Mouse (Mus musculus) cortical plate, adult 2 months (tissue): Measurements from ENCODE around the gene Actl7a. TPM values are rescaled to one million over a fixed set of nuclear protein-coding genes. Genes with fewer than 3 reads are reported as not detected.

Experiments
- H3K27ac ChIP-seq: fragments of 200-500 bp; 2 replicates; pipeline ENCODE4 v1.5.1; 2012; ENCODE audit warnings: low read length, control low read depth, inconsistent platforms; ENCODE audit not compliant: insufficient read depth
- H3K4me1 ChIP-seq: fragments of 200-500 bp; 2 replicates; pipeline ENCODE4 v1.6.1; 2011; ENCODE audit warnings: low read length; ENCODE audit not compliant: control insufficient read depth, insufficient read depth
- H3K4me3 ChIP-seq: fragments of 200-500 bp; 2 replicates; pipeline ENCODE4 v1.5.1; 2011; ENCODE audit warnings: mild to moderate bottlenecking, low read length, control low read depth; ENCODE audit not compliant: insufficient read depth
- CTCF ChIP-seq: fragments of 200-500 bp; IDR thresholded peaks from 2 replicates; pipeline ENCODE4 v1.5.1; 2011; ENCODE audit warnings: mild to moderate bottlenecking, control low read depth, low read length; ENCODE audit not compliant: insufficient read depth; ENCODE audit errors: extremely low read depth
- POLR2A ChIP-seq: fragments of 200-500 bp; IDR thresholded peaks from 2 replicates; pipeline ENCODE4 v1.6.1; 2011; ENCODE audit warnings: mild to moderate bottlenecking, low read length, control low read depth; ENCODE audit not compliant: insufficient read depth; ENCODE audit errors: extremely low read depth
- polyA plus RNA-seq: library from polyadenylated mRNA; depleted of rRNA; stranded (reverse); fragments of >200 nt; gene quantifications from 2 replicates; pipeline ENCODE4 v1.2.3, GENCODE M21; 2012

Actl7a gene
- polyA plus RNA-seq, 1 experiment: not detected

DNA sequence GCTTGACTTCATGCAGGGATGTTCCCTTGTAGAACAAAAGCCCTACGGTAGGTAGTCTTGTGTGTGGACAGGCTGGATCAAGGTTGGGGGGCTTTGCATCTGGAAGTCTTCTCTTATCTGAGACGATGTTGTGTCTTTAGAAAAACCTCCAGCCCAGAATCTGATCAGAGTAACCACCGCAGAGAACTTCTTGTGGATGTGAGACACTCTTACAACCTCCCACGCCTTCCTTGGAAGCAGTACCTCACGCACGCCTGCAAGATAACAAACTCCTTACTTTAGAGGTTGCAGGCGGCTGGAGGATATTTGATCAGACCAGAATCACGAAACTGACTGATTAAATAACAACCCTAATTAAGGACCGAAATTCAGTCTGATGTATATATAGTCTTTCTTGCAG lies 22.8 kb upstream of the Actl7a start:
- H3K27ac ChIP-seq: no peak overlapping the region
- H3K4me1 ChIP-seq: peaks cover 2% of the 10 kb centered on the region; the same call in 1 of the 2 replicates
- TF ChIP-seq POLR2A (no peak), CTCF (no peak)
- H3K4me3 ChIP-seq: no peak overlapping the region

- peaks cover 2% of the 10 kb centered on the region; the same call in 1 of the 2 replicates for H3K4me1 ChIP-seq
- H3K4me3 ChIP-seq: no peak overlapping the region
- no peak overlapping the region for H3K27ac ChIP-seq
- TF ChIP-seq POLR2A (no peak), CTCF (peak; percentile 49)
These were observed 21.7 kb upstream of the Actl7a start for GRCm38 (mm10) chr4:56721469-56721868.

- TF ChIP-seq POLR2A: no peak
- TF ChIP-seq CTCF: no peak
- H3K4me1 ChIP-seq: peaks cover 2% of the 10 kb centered on the region; the same call in 1 of the 2 replicates
- H3K27ac ChIP-seq: no peak overlapping the region
- no peak overlapping the region for H3K4me3 ChIP-seq
These were observed 20.9 kb upstream of the Actl7a start for GRCm38 (mm10) chr4:56722346-56722745.

DNA sequence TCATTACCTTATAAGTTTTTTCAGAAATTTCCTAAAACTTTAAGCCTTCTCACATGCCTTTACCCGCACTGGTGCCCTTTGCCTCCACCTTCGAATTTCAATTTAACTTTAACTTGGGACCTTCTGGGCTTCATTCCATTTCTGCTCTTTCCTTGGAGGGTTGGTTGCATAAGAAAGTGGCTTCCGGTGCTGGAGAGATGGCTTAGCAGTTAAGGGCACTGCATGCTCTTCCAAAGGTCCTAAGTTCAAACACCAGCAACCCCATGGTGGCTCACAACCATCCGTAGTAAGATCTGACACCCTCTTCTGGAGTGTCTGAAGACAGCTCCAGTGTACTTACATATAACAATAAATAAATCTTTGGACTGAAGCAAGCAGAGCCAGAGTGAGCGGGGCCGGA lies 20.0 kb upstream of the Actl7a start:
- H3K4me1 ChIP-seq: peaks cover 2% of the 10 kb centered on the region; the same call in 1 of the 2 replicates
- H3K4me3 ChIP-seq: no peak overlapping the region
- TF ChIP-seq CTCF (no peak), POLR2A (no peak)
- no peak overlapping the region for H3K27ac ChIP-seq

DNA sequence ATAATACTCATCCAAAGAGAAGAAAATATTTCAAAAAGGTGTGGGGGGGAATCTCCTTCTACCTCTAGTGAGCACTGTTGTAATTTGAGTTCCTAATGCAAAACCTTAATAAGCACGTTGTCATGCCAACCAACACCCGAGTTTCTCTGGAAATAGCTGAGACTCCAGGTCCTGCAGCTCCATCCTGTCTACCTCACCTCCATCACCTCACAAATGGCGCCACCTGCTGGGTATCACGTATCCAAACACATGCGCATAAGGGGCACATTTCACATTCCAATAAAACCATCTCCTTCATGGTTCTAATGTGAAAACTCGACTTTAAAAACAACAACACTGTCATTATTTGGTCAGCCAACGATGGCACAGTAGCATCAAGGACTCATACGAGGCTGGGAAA lies 17.4 kb upstream of the Actl7a start:
- TF ChIP-seq POLR2A (no peak), CTCF (peak; percentile 42)
- Histone ChIP-seq H3K4me3 (no peak overlapping the region), H3K27ac (no peak overlapping the region), H3K4me1 (no peaks in the 10 kb centered on the region)

DNA sequence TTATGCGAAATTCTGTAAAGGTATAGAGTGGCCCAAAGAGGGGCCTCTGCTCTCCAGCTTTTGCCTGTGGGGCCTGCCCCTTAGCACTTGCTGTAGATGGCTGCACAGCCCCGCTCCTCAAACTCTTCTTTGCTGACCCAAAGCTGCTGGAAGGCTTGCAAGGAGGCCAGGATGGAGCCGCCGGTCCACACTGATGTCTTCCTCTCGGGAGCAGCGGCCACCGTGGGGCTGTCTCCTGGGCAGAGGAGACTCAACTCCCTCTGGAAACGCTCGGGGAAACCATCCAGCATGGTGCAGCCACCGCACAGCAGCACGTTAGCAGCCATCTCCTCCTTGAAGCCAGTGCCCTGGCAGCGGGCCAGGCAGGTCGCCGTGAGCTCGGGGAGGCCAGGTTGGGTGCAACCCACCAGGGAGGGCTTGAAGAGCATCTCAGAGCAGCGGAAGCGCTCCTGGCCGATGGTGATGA lies 3.2 kb upstream of the Actl7a start, which contains the start of gene Gm26657:
TSS of gene Gm26657 (plus strand) at position 51 of the 466 bp plus-strand sequence.
- Histone ChIP-seq H3K4me1 (no peaks in the 10 kb centered on the region), H3K27ac (no peak within 1 kb of the TSS), H3K4me3 (no peak within 1 kb of the TSS)
- TF ChIP-seq CTCF (no peak), POLR2A (no peak)

- Histone ChIP-seq H3K27ac (no peak overlapping the region), H3K4me3 (no peak overlapping the region), H3K4me1 (no peaks in the 10 kb centered on the region)
- TF ChIP-seq POLR2A: no peak
- TF ChIP-seq CTCF: no peak
These were observed 2.6 kb upstream of the Actl7a start for GRCm38 (mm10) chr4:56740611-56741010.

- Histone ChIP-seq H3K27ac (no peak within 1 kb of the TSS), H3K4me1 (no peaks in the 10 kb centered on the region), H3K4me3 (no peak within 1 kb of the TSS)
- no peak for TF ChIP-seq CTCF
- no peak for TF ChIP-seq POLR2A
These were observed 2.1 kb upstream of the Actl7a start, which contains the start of gene Actl7b for GRCm38 (mm10) chr4:56741041-56741493. TSS of gene Actl7b (minus strand) at chr4:56741443.

- TF ChIP-seq POLR2A: no peak
- no peak for TF ChIP-seq CTCF
- no peak overlapping the region for H3K4me3 ChIP-seq
- no peaks in the 10 kb centered on the region for H3K4me1 ChIP-seq
- H3K27ac ChIP-seq: no peak overlapping the region
These were observed 515 bp upstream of the Actl7a start for GRCm38 (mm10) chr4:56742698-56743097.

GRCm38 (mm10) chr4:56746345-56746744 lies 3.1 kb downstream of the Actl7a start:
- H3K4me1 ChIP-seq: no peaks in the 10 kb centered on the region
- no peak overlapping the region for H3K4me3 ChIP-seq
- H3K27ac ChIP-seq: no peak overlapping the region
- TF ChIP-seq POLR2A (no peak), CTCF (no peak)

DNA sequence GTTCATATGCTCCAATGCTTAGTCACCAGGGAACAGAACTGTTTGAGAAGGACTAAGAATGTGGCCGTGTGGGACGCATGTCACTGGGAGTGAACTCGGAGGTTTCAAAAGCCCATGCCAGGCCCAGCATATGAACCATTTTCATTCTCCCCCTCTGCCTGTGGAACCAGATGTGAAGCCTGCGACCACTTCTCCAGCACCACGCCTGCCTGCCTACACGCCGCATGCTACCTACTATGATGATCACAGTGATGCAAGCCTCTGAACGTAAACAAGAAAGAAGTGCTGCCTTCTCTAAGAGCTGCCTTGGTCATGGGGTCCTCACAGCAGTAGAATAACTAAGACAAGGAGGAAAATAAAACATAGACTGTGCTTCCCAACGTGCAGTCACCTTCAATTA lies 4.2 kb downstream of the Actl7a start:
- H3K4me3 ChIP-seq: no peak overlapping the region
- no peaks in the 10 kb centered on the region for H3K4me1 ChIP-seq
- H3K27ac ChIP-seq: no peak overlapping the region
- no peak for TF ChIP-seq CTCF
- TF ChIP-seq POLR2A: no peak
